Mouse (Mus musculus): ENCODE measurements at regions not wholly inside any gene's neighbourhood (a gene's known extent, or its start where the extent isn't known, plus 50 kb on each side); places are given as distances from the start of the nearest gene placed in this dataset.

DNA sequence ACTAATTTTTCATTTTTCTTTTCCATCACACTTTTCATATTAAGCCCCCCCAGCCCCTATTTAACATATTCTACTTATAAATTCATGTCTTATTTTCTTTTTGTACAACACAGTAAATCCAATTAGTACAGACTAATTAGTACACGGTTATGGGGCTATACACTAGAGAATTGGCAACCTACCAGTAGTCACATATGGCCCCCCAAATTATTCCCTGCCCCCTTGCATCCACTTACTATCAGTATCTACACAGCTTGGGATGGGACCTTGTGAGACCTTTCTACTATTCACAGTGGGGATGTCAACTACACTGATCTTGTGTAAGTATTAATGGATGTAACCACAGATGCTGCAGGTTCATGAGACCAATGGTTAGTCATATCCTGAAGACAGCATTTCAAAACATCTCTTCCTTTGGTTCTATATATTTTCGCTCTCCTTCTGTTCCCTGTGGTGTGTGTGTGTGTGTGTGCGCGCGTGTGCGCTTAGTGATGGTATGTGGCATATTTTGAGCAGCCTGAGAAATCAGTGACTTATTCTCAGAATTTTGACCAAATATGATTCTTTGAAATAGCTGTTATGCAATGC is 732.9 kb upstream of the Zeb2 start:
- no peak for DNase-seq

DNA sequence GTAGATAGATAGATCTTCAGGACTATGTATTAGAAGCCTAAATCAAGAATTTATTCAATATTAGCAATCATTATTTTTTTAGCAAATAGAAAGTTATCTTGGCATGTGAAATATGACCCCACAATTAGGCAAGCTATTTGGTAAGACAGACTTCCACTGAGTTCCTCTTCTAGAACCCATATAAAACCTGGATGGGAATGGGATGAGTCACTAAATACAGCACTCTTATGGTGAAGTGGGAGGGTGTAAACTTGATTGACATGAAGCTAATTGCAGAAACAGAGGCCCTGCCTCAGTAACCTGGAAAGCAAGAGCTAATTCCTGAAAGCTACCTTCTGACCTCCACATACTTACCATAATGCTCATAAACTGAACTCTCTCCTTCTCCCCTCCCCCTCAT is 723.2 kb upstream of the Zeb2 start:
- DNase-seq = no peak

DNA sequence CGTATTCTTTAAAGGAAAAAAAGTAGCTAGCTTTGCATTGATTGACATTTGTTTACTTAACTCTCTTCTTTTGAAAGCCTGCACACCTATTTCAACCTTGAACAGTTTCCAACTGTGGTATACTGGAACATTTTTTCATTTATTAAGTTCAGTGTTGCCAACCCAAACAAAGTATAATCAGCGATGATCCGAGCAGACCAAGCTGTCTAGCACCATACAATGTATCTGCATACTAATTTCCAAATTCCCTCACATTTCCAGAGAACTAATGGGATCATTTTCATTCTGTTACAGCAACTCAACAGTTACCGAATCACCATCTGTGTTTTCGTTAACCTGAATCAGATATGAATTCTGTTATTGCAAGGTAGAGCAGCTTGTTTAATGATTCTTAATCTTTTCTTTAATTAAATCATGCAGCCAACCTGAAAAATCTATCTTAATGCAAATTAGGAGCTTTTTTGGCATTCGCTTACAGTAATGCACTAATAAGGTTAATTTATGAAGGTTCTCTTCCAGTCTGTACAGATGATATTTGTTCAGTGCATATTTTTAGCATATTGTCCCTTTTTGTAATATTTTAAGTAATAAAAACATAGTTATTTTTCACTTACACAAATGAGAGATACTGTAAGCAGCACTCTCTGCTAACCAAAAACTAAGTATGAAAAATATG is 719.5 kb upstream of the Zeb2 start:
- no peak for DNase-seq

DNA sequence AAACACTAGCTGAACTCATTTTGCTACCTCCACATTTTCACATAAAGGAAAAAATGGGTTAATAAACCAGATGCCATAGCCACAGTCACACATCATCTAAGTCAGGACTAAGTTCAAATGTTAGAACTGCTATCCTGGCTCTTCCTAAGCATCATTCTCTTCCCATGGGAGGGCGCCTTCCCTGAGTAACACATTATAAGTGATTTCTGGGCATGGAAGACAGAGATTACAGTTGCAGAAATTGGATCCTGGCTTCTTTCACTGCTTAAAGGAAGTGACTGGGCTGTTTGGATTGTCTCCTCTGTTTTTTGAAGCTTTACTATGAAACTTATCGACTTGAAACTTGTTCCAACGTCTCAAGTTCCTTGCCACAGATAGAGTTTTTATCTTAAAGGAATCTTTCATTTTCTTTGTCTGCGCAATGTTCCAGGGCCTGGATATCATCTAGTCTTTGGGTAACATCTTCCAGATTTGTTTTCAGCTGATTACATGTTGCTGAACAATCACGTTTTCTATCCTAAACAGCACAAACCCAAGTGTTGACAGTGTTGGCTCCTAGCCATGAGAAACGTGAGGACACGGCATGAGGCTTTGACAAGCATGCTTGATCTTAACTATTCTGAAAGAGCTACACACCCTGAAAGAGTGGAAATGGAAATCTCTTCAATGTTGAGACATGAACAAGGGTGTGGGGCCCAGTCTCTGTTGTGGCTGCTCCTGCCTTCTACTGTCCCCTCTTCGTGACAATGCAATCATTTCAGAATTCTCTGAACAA is 700.9 kb upstream of the Zeb2 start:
- no peak for DNase-seq

DNA sequence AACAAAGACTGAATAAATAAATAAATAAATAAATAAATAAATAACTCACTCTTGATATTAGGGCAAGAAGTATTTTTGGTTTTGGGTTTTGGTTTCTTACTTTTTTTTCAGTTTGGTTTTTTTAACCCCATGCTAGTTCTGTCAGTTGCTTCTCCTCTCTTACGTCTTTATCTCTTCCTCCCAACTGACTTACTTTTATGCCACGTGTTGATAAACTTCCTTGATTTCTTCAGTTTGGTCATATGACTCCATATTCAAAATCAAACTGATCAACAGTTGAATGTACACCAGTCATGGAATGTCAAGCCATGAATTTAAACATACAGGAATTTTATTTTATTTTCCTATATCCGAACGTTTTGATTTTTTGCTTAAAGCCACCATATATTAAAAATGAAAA is 697.5 kb upstream of the Zeb2 start:
- DNase-seq = no peak

DNA sequence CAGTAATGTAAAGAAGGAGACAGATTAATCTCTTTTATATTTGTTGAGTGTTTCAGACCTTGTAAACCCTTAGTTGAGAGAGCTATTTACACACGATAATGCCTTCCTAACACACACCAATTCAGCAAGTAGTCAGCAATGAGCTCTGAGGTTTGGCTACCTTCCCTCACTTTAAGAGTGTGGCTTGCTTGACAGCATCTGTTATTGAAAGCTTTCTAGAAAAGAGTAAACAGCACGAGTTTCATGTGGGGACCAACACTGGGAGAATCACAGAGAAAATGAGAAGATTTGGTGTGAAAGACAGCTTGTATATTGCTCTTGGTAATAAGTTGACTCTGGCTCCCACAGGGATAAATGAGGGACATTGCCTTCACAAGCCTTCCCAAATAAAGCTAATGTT is 688.1 kb upstream of the Zeb2 start:
- DNase-seq = no peak

DNA sequence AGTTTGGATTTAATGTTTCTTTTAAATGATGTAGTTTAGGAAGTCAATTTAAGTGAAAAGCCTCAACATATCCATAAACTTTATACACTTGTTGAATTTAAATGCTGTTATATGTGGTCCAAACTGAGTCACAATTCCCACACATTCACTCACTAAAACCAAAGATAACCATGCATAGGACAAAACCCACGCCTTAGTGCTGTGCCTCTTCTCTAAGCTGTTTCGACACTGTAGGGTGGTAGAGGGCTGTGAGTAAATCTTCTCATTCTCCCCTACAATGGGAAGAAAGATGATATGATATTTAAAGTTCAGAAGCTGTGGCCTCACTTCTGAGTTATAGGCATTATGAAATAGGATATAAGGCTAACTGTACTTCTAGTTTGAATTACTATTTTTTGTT is 682.9 kb upstream of the Zeb2 start:
- DNase-seq = no peak

DNA sequence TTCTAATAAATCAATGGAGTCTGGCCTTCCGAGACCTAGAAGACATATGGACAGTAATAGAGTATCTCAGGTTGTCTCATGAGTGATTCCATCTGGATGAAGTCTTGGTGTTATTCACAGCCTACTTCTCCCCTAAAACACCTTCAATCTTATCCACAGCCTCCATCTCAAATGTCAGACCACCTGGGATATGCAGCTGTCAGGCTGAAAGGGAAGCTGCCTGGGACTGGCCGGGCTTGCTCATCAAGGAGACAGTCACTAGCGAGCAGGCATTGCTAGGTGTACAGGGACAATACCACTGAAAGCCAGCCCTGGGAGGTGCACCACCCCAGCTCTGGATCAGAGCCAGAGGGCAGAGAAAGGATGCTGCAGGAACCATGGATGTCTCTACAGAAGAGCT is 676.4 kb upstream of the Zeb2 start:
- DNase-seq = no peak

DNA sequence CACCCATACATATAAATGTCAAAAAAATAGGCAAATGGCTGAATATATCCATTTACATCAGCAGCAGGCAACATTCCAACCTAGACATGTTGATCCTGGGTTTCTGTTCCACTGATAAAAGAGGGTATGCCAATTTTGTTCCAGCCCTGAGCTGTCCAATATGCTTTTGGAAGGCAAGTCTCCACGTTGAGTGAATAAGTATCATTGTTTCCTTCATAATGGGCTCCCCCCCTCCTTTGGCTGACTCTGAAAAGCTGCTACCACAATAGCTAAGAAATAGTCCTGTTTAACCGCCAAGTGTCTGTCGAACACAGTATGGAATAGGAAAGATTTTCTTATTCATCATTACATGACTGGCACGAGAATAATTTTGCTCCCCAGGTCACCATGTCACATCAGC is 672.5 kb upstream of the Zeb2 start:
- DNase-seq = no peak

DNA sequence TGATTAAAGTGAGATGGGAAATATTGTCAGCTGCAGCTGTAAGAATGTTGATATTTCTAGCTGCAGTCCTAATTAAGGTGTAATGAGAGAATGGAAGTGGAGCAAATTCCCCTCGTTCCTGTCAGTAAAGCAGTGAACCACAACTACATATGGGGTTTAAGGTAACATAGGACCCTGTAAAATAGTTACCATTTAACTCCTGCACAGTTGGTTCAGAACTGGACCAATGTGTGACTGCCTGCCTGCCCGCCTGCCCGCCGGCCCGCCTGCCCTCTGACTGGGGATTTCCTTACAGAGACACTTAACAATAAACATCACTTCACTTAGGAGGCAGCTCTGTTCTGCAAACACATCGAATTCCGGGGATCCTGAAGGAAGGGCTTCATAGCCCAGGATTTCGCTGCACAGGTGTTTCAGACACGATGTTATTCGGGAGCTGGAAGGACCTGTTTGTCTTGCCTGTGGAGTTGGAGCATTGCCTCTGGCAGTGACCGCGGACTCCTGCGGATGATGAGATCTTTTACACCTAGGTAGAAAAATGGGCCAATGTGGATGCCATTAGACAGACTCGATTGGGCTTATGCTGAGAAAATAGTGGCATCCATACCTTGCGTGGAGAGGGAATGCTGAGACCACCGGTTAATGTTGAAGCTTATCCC is 670.7 kb upstream of the Zeb2 start:
- DNase-seq = no peak

DNA sequence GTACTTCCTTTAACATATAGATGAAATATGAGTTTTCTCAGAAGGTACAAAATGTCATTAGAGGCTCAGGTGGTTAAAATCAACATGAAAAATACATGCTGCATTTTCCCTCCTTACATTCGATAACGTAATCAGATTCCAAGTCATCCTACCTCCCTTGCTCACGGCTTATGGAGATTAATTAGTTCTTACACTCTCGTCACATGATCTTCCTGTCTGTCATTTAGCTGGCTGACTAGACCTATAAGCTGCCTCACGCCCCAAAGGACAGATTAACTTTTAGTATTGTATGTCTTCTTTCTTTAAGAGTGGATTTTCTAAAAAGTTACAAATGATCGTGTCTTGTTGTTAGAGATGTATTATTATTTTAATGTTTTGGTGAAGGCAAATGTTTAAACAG is 669.6 kb upstream of the Zeb2 start:
- no peak for DNase-seq

DNA sequence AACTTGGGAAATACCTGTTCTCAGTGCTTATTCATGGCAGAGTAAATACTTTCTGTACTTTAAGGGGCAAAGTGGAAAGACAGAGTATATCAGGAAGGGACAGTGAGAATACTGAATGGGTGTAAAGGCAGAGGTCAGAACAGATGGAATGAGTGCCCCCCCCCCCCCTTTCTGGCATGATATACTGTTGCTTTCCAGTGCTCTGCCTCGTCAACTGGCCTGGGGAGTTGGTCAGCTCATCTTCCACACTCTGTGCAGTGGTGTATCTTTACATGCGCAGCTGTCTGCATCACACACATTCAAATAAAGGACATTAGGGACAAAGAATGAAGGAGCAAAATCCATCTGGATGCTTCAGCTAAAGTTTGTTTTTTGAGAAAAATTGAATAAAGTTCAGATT is 668.5 kb upstream of the Zeb2 start:
- DNase-seq = no peak

DNA sequence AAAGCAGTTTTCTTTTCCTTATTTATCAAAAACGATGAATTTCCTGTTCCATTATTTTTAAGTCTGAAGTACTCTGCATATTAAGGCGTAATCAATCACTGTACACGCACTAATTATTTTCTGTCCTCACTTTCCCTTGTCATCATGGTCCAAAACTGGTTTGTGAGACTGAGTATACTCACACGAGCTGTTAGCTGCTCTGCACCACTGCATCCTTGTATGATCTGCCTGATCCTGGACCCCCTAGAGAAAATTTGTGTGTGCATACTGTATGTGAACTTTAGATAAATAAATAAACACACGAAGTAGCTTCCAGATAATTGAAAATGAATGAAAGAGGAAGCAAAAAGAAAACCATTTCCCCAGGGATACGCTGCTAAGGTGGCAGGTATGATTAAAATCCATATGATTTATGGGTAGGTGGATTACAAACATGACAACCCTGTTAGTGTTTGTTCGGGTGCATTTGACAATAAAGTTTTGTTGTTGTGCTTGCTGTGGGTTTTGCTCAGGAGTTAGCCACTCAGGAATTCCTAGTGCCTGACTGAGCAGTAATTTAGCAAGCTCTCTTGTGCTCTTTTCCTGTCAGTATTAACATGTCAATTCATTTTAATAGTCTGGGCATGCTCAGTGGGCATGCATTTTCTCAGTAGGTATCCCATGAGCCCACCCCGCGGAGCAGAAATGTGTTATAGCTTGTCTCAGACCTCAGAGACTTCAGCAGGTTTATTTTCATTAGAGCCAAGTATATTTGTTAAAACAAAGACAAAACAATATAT is 666.6 kb upstream of the Zeb2 start:
- DNase-seq = no peak

DNA sequence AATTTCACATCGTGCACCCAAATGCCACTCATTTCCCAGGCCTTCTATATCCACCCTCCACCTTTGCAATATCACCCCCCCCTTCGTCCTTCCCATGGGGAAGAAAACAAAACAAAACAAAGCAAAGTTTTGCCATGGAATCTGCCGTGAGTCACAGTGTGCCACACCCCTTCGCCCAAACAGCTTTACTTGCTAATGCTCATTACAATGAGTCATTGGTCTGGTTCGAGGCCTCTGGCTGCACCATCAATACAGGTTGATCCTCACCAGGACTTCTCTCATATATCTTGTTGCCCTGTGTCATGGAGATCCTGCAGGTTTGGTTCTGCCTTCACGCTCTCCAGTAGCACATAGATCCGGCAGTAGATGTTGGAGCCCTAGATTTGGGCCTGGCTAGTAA is 660.3 kb upstream of the Zeb2 start:
- DNase-seq = no peak

DNA sequence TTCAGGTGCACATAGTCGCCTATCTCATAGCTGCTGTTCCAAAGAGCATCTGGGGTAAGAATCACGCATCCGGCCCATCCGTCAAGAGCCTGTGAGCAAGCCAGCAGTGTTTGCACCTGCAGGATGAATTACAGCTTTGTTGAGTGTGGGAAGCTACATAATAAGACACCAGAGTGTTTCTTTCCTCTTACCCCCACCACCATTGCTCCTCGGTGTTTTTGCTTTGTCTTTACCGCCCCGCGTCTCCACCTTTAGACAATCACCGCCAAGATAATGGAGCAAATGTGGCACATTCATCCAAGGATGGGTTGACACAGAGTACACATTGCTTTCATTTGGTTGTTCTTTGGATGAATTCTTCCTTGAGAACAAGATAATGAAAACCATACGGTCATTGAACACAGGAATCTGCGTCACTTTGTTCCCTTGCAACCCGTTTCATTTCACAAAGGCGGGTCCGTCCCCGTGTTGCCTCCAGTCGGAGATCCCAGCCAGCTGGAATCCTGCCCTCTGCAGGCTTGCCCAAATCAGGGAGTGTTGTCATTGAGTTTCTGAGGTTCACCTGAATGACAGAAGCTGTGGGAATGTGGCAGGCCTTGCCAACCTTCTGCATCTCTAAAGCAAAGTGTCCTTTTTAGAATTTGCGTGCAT is 659.4 kb upstream of the Zeb2 start:
- DNase-seq = no peak

DNA sequence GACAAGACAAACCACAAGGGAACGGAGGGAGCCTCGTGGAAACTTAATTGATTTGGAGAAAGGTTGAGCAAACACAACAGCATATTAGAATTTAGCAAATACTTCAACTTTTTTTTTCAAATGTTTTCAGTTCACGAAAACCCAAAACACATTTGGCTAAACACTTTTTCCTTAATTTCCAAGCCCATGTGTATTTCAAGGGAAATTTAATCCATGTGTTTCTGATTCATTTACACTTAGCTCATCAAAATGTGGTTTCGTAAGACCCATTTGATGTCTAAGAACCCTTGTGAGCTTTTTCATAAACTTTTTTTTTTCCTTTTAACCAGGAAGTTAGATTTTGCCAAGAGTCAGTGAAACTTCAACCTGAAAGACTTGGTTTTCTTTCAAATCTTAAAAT is 658.5 kb upstream of the Zeb2 start:
- no peak for DNase-seq

DNA sequence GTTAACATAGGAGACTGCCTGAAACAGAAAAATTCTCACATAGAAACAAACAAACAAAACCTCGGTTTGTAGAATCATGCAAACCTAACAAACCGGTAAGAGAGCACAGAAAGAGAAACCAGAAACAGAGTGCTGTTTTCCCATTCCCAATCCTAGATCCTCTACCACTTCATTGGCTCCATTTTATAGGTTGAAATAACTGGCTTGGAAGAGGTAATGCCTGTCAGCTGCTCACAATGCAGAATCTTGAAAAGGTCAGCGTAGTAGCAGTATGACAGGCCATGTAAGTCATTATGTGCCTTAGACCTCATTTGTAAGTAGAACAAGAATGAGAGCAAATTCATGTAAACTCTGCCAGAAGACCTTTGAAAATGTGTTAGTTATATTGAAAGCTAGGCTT is 657.2 kb upstream of the Zeb2 start:
- DNase-seq = no peak

DNA sequence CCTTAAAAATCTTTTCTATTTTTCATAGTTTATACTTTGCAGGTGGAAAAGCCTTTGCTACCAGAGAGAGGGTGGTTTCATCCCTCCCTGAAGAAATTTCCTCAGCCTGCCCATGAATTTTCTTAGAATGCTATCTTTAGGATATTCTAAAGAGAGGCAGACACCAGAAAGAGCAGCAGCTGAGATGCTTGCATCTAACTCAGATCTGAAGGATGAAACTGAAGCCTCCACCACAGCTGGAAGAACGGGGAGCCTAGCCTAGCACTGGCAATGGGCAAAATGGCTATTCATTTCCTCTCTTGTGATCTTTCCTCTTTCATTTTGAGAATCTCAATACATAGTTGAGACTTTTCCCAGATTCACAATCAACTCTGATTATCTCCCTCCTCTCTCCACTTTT is 640.0 kb upstream of the Zeb2 start:
- DNase-seq = no peak

DNA sequence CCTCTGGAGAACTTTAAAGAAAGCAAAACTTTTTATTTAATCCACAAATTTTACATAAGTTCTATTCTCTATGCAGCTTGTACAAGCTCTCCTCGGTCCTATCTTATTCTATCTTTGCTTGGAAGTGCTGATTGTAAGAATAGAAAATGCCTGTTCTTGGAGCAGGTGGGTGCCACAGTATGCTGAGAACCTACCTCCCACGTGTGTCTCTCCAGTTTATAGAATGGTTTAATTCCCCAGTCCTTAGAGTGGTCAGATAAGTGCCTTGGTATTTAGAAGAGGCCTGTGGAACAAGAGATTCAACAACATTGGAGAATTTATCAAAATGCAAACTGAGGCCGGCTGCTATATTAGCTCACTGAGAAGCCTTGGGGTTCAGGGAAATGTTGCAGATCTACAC is 639.2 kb upstream of the Zeb2 start:
- no peak for DNase-seq

DNA sequence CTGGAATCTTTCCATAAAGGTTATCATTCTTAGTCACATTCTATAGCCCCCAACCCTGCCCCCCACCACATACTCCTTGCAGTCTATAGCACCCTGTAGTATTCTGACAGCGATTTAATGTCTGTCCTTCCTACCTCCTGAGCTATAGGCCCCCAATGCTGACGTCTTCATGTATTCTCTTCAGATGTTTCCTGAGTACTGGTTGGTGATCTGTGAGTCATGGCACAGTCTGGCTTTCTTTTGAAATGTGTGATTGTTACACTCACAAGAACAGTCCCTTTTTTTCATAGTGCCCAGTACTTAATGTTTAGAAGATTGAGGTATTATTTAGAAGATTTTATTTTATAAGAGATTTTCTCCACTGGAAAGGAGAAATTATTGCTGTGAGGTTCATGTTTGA is 634.6 kb upstream of the Zeb2 start:
- no peak for DNase-seq

DNA sequence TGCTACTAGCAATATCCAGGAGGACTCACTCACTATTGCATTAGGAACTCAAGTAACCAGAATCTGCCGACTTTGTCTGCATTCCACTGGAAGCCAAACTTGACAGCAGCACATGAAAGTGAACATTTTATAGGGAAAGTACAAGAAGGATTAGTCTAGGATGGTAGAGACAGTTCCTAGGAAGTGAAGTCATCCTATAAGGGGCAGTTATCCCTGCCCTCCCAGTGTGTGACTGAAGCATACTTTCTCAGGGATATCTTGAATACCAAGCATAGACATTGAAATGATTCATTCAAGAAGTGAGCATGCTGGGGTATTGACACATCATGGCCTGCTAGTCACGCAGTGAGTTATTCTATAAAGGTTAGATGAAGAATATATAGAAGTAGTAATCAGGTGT is 632.2 kb upstream of the Zeb2 start:
- DNase-seq = no peak
